Mouse (Mus musculus) midbrain, embryonic 16.5 days (tissue): ENCODE measurements around the gene Srgap1. TPM values are rescaled to one million over a fixed set of nuclear protein-coding genes. Genes with fewer than 3 reads are reported as not detected.

Source experiments
- ATAC-seq: fragments of 200-750 bp; cut with Nextera tagmentation; 2 replicates; pipeline ENCODE4 v1.8.0; 2017; ENCODE audit warnings: moderate TSS enrichment
- H3K27ac ChIP-seq: fragments of 300-500 bp; sonication (generic); 2 replicates; pipeline ENCODE4 v1.5.1; 2014; ENCODE audit warnings: mild to moderate bottlenecking, low read length, mixed read lengths
- H3K27me3 ChIP-seq: fragments of 300-500 bp; sonication (generic); 2 replicates; pipeline ENCODE4 v1.6.1; 2014; ENCODE audit warnings: low read depth, low read length, mixed read lengths; ENCODE audit not compliant: control insufficient read depth, insufficient read depth
- H3K36me3 ChIP-seq: fragments of 300-500 bp; sonication (generic); 2 replicates; pipeline ENCODE4 v1.6.1; 2014; ENCODE audit warnings: mild to moderate bottlenecking, low read length, moderate library complexity, mixed read lengths; ENCODE audit not compliant: control insufficient read depth, insufficient read depth
- H3K4me1 ChIP-seq: fragments of 300-500 bp; sonication (generic); 2 replicates; pipeline ENCODE4 v1.6.1; 2014; ENCODE audit warnings: mild to moderate bottlenecking, low read length, mixed read lengths; ENCODE audit not compliant: control insufficient read depth, insufficient read depth
- H3K4me2 ChIP-seq: fragments of 300-500 bp; sonication (generic); 2 replicates; pipeline ENCODE4 v1.6.1; 2014; ENCODE audit warnings: mild to moderate bottlenecking, low read length, mixed read lengths
- H3K4me3 ChIP-seq: fragments of 300-500 bp; sonication (generic); 2 replicates; pipeline ENCODE4 v1.5.1; 2014; ENCODE audit warnings: low read depth, mild to moderate bottlenecking, low read length, moderate library complexity, mixed read lengths
- H3K9ac ChIP-seq: fragments of 300-500 bp; sonication (generic); 2 replicates; pipeline ENCODE4 v1.6.1; 2014; ENCODE audit warnings: low read depth, low read length, mixed read lengths
- H3K9me3 ChIP-seq: fragments of 300-500 bp; sonication (generic); replicated peaks from 2 replicates; pipeline ENCODE4 v1.6.1; 2014; ENCODE audit warnings: mild to moderate bottlenecking, low read length, mixed read lengths; ENCODE audit not compliant: control insufficient read depth, poor library complexity, severe bottlenecking
- WGBS: fragments of 180-500 bp; shearing (Covaris S2); extraction: QIAGEN DNeasy Blood & Tissue Kit; methylation state at CpG from one replicate; pipeline ENCODE4 v1.1.7; 2014; 5-methylcytosine and 5-hydroxymethylcytosine counted together
- polyA plus RNA-seq: library from polyadenylated mRNA; unstranded; fragments of >200 nt; fragmentation: Nextera tagmentation; extraction: Ambion mirVana; gene quantifications from 2 replicates; pipeline ENCODE4 v1.2.1, GENCODE M21; 2015

The Srgap1 gene
- polyA plus RNA-seq, 1 experiment from 2014 or later, result 34.4 TPM

GRCm38 (mm10) chr10:121829034-121829433, 218.1 kb downstream of the Srgap1 start:
- Histone ChIP-seq H3K9me3 (no peaks in the 10 kb centered on the region), H3K4me2 (no peak overlapping the region), H3K4me3 (no peak overlapping the region), H3K27me3 (no peaks in the 10 kb centered on the region), H3K27ac (no peak overlapping the region), H3K9ac (no peak overlapping the region), H3K36me3 (no peaks in the 10 kb centered on the region), H3K4me1 (peaks cover 20% of the 10 kb centered on the region)
- no peak for ATAC-seq
- 35% methylated on average over 6 of the region's 6 CpGs for WGBS

GRCm38 (mm10) chr10:121822674-121823073, 224.4 kb downstream of the Srgap1 start:
- Histone ChIP-seq H3K9me3 (no peaks in the 10 kb centered on the region), H3K9ac (no peak overlapping the region), H3K4me1 (peaks cover under 1% of the 10 kb centered on the region; the same call in 1 of the 2 replicates), H3K36me3 (peaks cover 10% of the 10 kb centered on the region; the same call in 1 of the 2 replicates), H3K4me3 (no peak overlapping the region), H3K4me2 (no peak overlapping the region), H3K27ac (no peak overlapping the region), H3K27me3 (no peaks in the 10 kb centered on the region)
- no peak for ATAC-seq
- WGBS, result 80% methylated on average over 5 of the region's 5 CpGs

GRCm38 (mm10) chr10:121820846-121821245, 226.3 kb downstream of the Srgap1 start:
- Histone ChIP-seq H3K9ac (no peak overlapping the region), H3K9me3 (no peaks in the 10 kb centered on the region), H3K4me2 (no peak overlapping the region), H3K4me3 (no peak overlapping the region), H3K27me3 (no peaks in the 10 kb centered on the region), H3K4me1 (no peaks in the 10 kb centered on the region), H3K36me3 (peaks cover 10% of the 10 kb centered on the region; the same call in 1 of the 2 replicates), H3K27ac (no peak overlapping the region)
- WGBS, result 88% methylated on average over 7 of the region's 7 CpGs
- no peak for ATAC-seq

- no peak overlapping the region for H3K27ac ChIP-seq
- peaks cover 14% of the 10 kb centered on the region; the same call in 1 of the 2 replicates for H3K36me3 ChIP-seq
- H3K4me2 ChIP-seq, result no peak overlapping the region
- 51% methylated on average over 7 of the region's 7 CpGs for WGBS
- no peaks in the 10 kb centered on the region for H3K9me3 ChIP-seq
- H3K4me1 ChIP-seq, result no peaks in the 10 kb centered on the region
- no peaks in the 10 kb centered on the region for H3K27me3 ChIP-seq
- ATAC-seq, result no peak
- H3K9ac ChIP-seq, result no peak overlapping the region
- no peak overlapping the region for H3K4me3 ChIP-seq
Observed at GRCm38 (mm10) chr10:121817983-121818382, 229.1 kb downstream of the Srgap1 start.

- Histone ChIP-seq H3K36me3 (peaks cover 7% of the 10 kb centered on the region; the same call in 1 of the 2 replicates), H3K9me3 (no peaks in the 10 kb centered on the region), H3K4me3 (no peak overlapping the region), H3K4me2 (no peak overlapping the region), H3K4me1 (peaks cover 4% of the 10 kb centered on the region; the same call in 1 of the 2 replicates), H3K27me3 (no peaks in the 10 kb centered on the region), H3K9ac (no peak overlapping the region), H3K27ac (no peak overlapping the region)
- 96% methylated on average over 11 of the region's 11 CpGs for WGBS
- no peak for ATAC-seq
Observed at GRCm38 (mm10) chr10:121807771-121808170, 239.3 kb downstream of the Srgap1 start.

- Histone ChIP-seq H3K4me2 (no peak overlapping the region), H3K27me3 (no peaks in the 10 kb centered on the region), H3K9me3 (no peaks in the 10 kb centered on the region), H3K4me1 (peaks cover 4% of the 10 kb centered on the region; the same call in 1 of the 2 replicates), H3K27ac (no peak overlapping the region), H3K4me3 (no peak overlapping the region), H3K36me3 (peaks cover 13% of the 10 kb centered on the region; the same call in 1 of the 2 replicates), H3K9ac (no peak overlapping the region)
- 24% methylated on average over 11 of the region's 11 CpGs for WGBS
- ATAC-seq, result no peak
Observed at GRCm38 (mm10) chr10:121806806-121807205, 240.3 kb downstream of the Srgap1 start.

GRCm38 (mm10) chr10:121805933-121806341, 241.2 kb downstream of the Srgap1 start:
- ATAC-seq, result peak; percentile 42; the same call in 1 of the 2 replicates
- H3K27ac ChIP-seq, result peak overlapping the region; percentile 70
- WGBS, result 56% methylated on average over 11 of the region's 11 CpGs

GRCm38 (mm10) chr10:121804551-121804950, 242.6 kb downstream of the Srgap1 start:
- H3K4me2 ChIP-seq, result no peak overlapping the region
- no peaks in the 10 kb centered on the region for H3K27me3 ChIP-seq
- H3K36me3 ChIP-seq, result peaks cover 20% of the 10 kb centered on the region
- H3K9me3 ChIP-seq, result no peaks in the 10 kb centered on the region
- no peak overlapping the region for H3K27ac ChIP-seq
- 96% methylated on average over 13 of the region's 13 CpGs for WGBS
- H3K4me1 ChIP-seq, result peaks cover 4% of the 10 kb centered on the region; the same call in 1 of the 2 replicates
- ATAC-seq, result no peak
- H3K4me3 ChIP-seq, result no peak overlapping the region
- no peak overlapping the region for H3K9ac ChIP-seq

More at GRCm38 (mm10) chr10:121805933-121806341, 241.2 kb downstream of the Srgap1 start:
- peaks cover 13% of the 10 kb centered on the region; the same call in 1 of the 2 replicates for H3K36me3 ChIP-seq
- H3K4me2 ChIP-seq, result no peak overlapping the region
- no peaks in the 10 kb centered on the region for H3K27me3 ChIP-seq
- H3K4me3 ChIP-seq, result no peak overlapping the region
- H3K9ac ChIP-seq, result 0 out of 2 replicates have a peak overlapping the region, but pooled peaks have one; percentile 11
- H3K4me1 ChIP-seq, result peaks cover 4% of the 10 kb centered on the region; the same call in 1 of the 2 replicates
- H3K9me3 ChIP-seq, result no peaks in the 10 kb centered on the region

GRCm38 (mm10) chr10:121800041-121800440, 247.1 kb downstream of the Srgap1 start:
- ATAC-seq, result no peak
- Histone ChIP-seq H3K4me2 (no peak overlapping the region), H3K27me3 (no peaks in the 10 kb centered on the region), H3K9me3 (no peaks in the 10 kb centered on the region), H3K36me3 (peaks cover 26% of the 10 kb centered on the region), H3K4me3 (no peak overlapping the region), H3K27ac (no peak overlapping the region), H3K9ac (no peak overlapping the region), H3K4me1 (no peaks in the 10 kb centered on the region)
- WGBS, result 95% methylated on average over 13 of the region's 13 CpGs
